Mouse (Mus musculus) frontal cortex, adult (tissue): ENCODE results near the gene Mlst8.
A peak's percentile ranks its signal among the peaks of the same experiment; 100 is the strongest.

Source experiments
- ATAC-seq: cut with Nextera tagmentation; 2 replicates; pipeline ENCODE4 v1.9.2; 2017; ENCODE audit warnings: mild to moderate bottlenecking, moderate library complexity, mixed read lengths; ENCODE audit not compliant: low TSS enrichment

The Mlst8 gene

GRCm38 (mm10) chr17:24489265-24490030 lies 10.6 kb upstream of the Mlst8 start:
- ATAC-seq, result no peak

- ATAC-seq, result peak; percentile 45; the same call in 1 of the 2 replicates
Observed at GRCm38 (mm10) chr17:24488662-24489264, 9.9 kb upstream of the Mlst8 start.

- peak; percentile 45; the same call in 1 of the 2 replicates for ATAC-seq
Observed at GRCm38 (mm10) chr17:24488186-24488661, 9.3 kb upstream of the Mlst8 start, which contains the start of gene Caskin1. Gene Caskin1, plus strand, starts transcription at chr17:24488601.

GRCm38 (mm10) chr17:24485090-24485860 lies 6.4 kb upstream of the Mlst8 start:
- ATAC-seq, result no peak

DNA sequence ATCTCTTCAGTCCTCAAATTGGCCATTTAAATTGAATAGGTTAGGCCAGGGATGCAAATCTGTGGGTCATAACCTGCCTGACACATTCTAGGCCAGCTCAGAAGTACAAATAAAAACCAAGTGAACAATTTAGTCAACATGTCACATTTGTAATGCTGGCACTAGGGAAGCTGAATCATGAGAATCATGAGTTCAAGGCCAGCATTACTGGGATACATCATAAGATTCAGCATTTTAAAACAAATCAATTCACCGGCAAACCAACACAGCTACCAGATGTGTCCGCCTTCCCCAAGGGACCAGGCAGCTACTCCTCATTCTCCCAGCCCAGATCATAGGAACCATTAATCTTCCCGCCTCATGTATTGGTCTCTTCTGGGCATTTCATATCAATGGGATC lies 4.6 kb upstream of the Mlst8 start:
- ATAC-seq, result no peak

GRCm38 (mm10) chr17:24481027-24481815 lies 2.3 kb upstream of the Mlst8 start:
- ATAC-seq, result no peak

- ATAC-seq, result no peak
Observed at GRCm38 (mm10) chr17:24480201-24480826, 1.4 kb upstream of the Mlst8 start.

DNA sequence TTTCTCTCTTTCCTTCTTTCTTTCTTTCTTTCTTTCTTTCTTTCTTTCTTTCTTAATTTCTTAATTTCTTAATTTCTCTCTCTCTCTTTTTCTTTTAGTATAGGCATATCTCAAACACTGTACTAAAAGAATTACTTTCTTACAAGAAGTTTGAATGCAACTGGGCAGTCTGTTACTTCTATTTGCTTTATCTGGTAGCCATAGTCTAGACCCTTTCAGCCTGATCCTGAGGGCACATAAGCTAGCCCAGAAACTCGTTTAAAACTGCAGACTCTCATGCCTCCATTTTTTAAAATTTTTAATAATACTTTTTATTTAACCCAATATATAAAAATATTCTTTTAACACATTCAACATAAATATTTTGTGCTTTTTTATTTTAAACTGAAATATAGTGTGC lies 553 bp upstream of the Mlst8 start:
- ATAC-seq, result no peak

GRCm38 (mm10) chr17:24477985-24478600 lies 785 bp downstream of the Mlst8 start:
- no peak for ATAC-seq

GRCm38 (mm10) chr17:24477053-24477984 lies 1.6 kb downstream of the Mlst8 start:
- ATAC-seq, result no peak

DNA sequence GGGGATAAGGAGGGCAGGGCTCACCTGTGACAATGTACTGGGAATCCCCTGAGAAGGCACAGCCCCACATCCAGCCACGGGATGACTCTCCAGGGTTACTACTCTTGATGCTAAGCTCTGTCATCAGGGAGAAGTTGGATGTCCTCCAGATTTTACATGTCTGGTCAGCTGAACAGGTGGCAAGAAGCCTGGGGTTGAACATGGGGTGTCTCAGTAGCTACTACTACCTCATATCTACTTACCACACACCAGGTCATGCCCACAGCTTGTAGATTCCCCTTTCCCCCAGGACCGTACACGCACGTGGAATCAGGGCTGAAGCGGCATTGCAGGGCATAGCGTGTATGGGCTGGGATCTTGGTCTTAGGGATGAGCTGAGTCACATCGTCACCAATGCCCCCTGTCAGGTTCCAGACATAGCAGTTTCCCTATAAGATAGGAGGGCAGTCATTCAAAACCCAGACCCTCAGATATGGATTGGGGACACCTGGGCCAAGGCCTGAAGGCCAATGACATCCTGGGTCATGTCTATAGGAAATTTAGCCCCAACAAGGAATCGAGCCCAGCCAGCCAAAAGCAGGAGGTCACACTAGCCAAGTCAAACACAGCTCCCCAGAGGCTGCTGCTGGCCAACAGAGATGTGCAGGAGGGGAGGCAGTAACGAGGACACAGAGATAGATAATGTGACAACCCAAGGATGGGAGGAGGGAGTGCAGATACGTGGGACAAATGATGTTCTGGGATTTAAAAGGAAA lies 2.7 kb downstream of the Mlst8 start:
- ATAC-seq, result no peak

- no peak for ATAC-seq
Observed at GRCm38 (mm10) chr17:24475586-24475985, 3.3 kb downstream of the Mlst8 start.

DNA sequence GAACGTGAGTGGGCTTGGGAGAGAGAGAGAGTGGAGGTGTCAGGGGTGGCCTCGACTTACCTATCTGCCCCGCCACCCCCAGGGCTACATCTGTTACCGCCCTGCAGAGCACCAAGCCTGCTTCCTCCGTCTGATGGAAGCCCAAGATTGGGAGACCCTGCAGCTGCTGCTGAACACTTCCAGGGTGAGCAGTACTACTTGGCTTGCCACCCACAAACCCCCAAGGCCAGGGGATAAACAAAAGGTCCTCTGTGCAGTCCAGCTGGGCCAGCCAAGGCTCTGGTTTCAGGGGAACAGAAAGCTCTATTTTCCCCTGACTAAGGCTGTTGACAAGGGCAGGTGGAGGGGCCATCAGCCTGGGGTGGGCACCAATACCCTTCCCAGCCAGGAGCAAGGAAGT lies 4.3 kb downstream of the Mlst8 start:
- ATAC-seq, result no peak

- ATAC-seq, result no peak
Observed at GRCm38 (mm10) chr17:24473612-24474275, 5.1 kb downstream of the Mlst8 start, which contains the start of gene Bricd5. Gene Bricd5, plus strand, starts transcription at chr17:24473884.

DNA sequence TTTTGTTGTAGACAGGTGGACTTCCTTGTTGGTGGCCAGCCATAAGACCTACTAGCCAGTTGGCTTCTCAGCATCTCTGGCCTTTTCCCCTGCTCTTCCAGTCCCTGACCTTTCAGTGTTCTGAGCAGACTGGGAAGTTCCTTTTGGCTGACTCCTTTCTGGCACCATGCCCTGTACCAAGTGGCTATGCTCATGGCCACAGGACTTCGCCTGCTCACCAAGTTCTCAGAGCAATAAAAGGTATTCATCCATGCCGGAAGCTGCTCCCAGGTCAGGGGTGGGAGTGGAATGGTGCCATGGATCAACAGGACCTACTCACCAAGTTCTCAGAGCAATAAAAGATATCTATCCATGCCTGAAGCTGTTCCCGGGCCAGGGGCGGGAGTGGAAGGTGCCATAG lies 6.4 kb downstream of the Mlst8 start:
- no peak for ATAC-seq

DNA sequence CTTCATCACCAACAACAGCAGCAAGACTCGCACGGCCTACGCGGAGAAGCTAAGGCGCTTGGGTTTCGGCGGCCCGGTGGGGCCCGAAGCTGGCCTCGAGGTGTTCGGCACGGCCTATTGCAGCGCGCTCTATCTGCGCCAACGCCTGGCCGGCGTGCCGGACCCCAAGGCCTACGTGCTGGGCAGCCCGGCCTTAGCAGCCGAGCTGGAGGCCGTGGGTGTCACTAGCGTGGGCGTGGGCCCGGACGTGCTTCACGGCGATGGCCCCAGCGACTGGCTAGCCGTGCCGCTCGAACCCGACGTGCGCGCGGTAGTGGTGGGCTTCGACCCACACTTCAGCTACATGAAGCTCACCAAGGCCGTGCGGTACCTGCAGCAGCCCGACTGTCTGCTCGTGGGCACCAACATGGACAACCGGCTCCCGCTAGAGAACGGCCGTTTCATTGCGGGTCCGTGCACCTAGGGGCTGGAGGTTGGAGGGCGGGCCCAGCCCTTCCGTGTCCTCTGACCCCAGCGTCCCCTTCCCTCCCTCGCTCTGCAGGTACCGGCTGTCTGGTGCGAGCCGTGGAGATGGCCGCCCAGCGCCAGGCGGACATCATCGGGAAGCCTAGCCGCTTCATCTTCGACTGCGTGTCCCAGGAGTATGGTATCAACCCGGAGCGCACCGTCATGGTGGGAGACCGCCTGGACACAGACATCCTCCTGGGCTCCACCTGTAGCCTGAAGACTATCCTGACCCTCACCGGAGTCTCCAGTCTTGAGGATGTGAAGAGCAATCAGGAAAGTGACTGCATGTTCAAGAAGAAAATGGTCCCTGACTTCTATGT lies 8.0 kb downstream of the Mlst8 start:
- ATAC-seq, result peak; percentile 10; the same call in 1 of the 2 replicates

DNA sequence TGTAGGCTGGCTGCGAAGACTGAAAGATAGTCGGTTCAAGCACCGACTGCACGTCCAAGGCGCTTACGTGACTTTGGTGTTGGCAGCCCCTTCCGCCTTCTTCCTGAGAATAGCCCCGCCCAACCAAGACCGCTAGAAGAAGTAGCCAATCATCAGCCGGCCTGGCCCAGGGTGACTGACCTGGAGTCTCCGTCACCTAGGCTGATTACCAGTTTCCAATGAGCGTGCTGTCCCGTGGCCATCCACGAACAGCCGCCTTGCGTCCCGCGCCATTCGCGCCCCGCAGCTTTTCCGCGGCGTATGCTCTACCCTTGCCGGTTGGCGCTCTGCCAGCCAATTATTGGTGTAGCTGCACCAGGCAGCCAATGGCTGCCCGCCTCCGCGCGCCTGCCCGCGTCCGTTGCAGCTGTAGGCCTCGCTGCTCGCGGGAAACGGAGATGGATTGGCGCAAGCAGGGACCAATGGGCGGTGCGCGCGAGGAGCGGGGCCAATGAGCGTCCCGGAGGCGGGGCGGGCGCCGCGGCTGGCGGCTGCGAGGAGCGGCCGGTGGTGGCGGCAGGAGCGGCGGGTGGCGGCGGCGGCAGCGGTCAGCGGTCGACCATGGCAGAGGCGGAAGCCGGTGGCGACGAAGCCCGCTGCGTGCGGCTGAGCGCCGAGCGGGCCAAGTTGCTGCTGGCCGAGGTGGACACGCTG lies 8.8 kb downstream of the Mlst8 start, which contains the start of the genes E4f1 and Pgp:
Gene E4f1 (minus strand): TSS at position 404 of the 693 bp plus-strand sequence.
Gene Pgp (plus strand): TSS at position 483 of the 693 bp plus-strand sequence.
- ATAC-seq, result peak; percentile 90
